Mouse (Mus musculus) midbrain, embryonic 16.5 days (tissue): ENCODE results near the gene Rilpl1. TPM values are rescaled to one million over a fixed set of nuclear protein-coding genes. Genes with fewer than 3 reads are reported as not detected.

Experiments used
- ATAC-seq: fragments of 200-750 bp; cut with Nextera tagmentation; 2 replicates; pipeline ENCODE4 v1.8.0; 2017; ENCODE audit warnings: moderate TSS enrichment
- H3K27ac ChIP-seq: fragments of 300-500 bp; sonication (generic); 2 replicates; pipeline ENCODE4 v1.5.1; 2014; ENCODE audit warnings: mild to moderate bottlenecking, low read length, mixed read lengths
- H3K27me3 ChIP-seq: fragments of 300-500 bp; sonication (generic); 2 replicates; pipeline ENCODE4 v1.6.1; 2014; ENCODE audit warnings: low read depth, low read length, mixed read lengths; ENCODE audit not compliant: control insufficient read depth, insufficient read depth
- H3K36me3 ChIP-seq: fragments of 300-500 bp; sonication (generic); 2 replicates; pipeline ENCODE4 v1.6.1; 2014; ENCODE audit warnings: mild to moderate bottlenecking, low read length, moderate library complexity, mixed read lengths; ENCODE audit not compliant: control insufficient read depth, insufficient read depth
- H3K4me1 ChIP-seq: fragments of 300-500 bp; sonication (generic); 2 replicates; pipeline ENCODE4 v1.6.1; 2014; ENCODE audit warnings: mild to moderate bottlenecking, low read length, mixed read lengths; ENCODE audit not compliant: control insufficient read depth, insufficient read depth
- H3K4me2 ChIP-seq: fragments of 300-500 bp; sonication (generic); 2 replicates; pipeline ENCODE4 v1.6.1; 2014; ENCODE audit warnings: mild to moderate bottlenecking, low read length, mixed read lengths
- H3K4me3 ChIP-seq: fragments of 300-500 bp; sonication (generic); 2 replicates; pipeline ENCODE4 v1.5.1; 2014; ENCODE audit warnings: low read depth, mild to moderate bottlenecking, low read length, moderate library complexity, mixed read lengths
- H3K9ac ChIP-seq: fragments of 300-500 bp; sonication (generic); 2 replicates; pipeline ENCODE4 v1.6.1; 2014; ENCODE audit warnings: low read depth, low read length, mixed read lengths
- H3K9me3 ChIP-seq: fragments of 300-500 bp; sonication (generic); replicated peaks from 2 replicates; pipeline ENCODE4 v1.6.1; 2014; ENCODE audit warnings: mild to moderate bottlenecking, low read length, mixed read lengths; ENCODE audit not compliant: control insufficient read depth, poor library complexity, severe bottlenecking
- WGBS: fragments of 180-500 bp; shearing (Covaris S2); extraction: QIAGEN DNeasy Blood & Tissue Kit; methylation state at CpG from one replicate; pipeline ENCODE4 v1.1.7; 2014; 5-methylcytosine and 5-hydroxymethylcytosine counted together
- polyA plus RNA-seq: library from polyadenylated mRNA; unstranded; fragments of >200 nt; fragmentation: Nextera tagmentation; extraction: Ambion mirVana; gene quantifications from 2 replicates; pipeline ENCODE4 v1.2.1, GENCODE M21; 2015

Gene Rilpl1
- polyA plus RNA-seq, 1 experiment from 2014 or later = 11.7 TPM

DNA sequence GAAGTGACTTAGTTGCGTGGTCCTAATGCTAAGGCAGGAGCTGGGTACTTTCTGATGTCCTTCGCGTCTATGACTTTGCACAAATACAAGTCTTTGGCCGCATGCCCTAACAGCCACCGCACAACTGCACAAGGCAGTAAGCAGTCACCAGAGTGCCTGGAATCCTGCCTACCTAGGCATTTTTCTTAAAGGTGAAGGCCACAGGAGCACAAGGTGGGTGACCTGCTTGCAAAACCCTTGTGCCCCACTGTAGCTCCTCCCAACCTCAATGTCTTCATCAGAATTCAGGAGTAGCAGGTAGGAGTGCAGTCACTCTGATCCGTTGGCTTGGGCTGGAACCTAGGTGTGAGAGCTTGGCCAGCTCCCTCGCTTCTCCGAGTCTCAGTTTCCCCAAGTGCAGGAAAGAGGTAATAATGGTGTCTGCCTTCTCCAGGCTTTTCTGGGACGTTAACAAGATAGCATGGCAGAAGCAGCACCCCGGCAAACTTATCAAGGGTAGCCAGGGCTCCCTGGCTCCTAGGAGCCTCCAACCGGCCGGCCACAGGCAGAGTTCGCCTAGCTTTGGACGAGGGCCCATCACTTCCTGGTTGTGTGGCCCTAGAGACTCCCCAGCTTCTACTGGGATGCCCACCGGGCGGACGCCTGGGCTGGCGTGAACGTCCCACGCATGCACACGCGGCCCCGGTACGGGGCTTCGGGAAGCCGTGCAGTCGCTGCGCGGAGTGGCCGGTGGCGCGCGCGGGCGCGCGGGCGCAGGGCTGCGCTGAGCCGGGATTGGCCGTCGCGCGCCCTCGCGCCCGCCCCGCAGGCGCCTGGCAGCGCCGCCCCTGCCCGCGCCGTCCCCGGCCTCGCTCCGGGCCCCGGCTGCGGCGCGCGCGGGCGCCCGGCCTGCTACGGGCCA lies 86.3 kb downstream of the Rilpl1 start:
- 6% methylated on average over 51 of the region's 66 CpGs for WGBS
- Histone ChIP-seq H3K4me3 (peak overlapping the region; percentile 92), H3K4me2 (peak overlapping the region; percentile 96), H3K9ac (peak overlapping the region; percentile 94), H3K36me3 (peaks cover 7% of the 10 kb centered on the region), H3K27ac (peak overlapping the region; percentile 78), H3K9me3 (no peaks in the 10 kb centered on the region), H3K27me3 (no peaks in the 10 kb centered on the region), H3K4me1 (peaks cover 24% of the 10 kb centered on the region)
- ATAC-seq = peak; percentile 95

DNA sequence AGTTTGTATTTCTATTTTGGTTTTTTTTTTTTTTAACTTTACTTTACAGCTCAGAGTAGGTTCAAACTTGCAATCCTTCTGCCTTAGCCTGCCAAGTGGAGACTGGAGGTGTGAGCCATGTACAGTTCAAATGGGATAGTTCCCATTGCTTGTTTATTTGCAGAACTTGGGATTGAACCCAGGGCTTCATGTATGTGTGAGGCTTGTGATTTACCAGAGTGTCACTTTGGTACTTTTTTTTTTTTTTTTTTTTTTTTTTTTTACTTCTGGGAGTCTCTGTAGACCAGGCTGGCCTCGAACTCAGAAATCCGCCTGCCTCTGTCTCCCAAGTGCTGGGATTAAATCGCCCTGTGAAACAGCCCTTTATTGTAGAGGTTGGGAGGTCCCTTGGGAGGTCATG lies 87.0 kb downstream of the Rilpl1 start:
- H3K27me3 ChIP-seq = no peaks in the 10 kb centered on the region
- no peak overlapping the region for H3K4me2 ChIP-seq
- no peak overlapping the region for H3K9ac ChIP-seq
- no peak for ATAC-seq
- no peaks in the 10 kb centered on the region for H3K9me3 ChIP-seq
- peaks cover 7% of the 10 kb centered on the region for H3K36me3 ChIP-seq
- H3K4me3 ChIP-seq = no peak overlapping the region
- H3K4me1 ChIP-seq = peaks cover 24% of the 10 kb centered on the region
- 71% methylated on average over 3 of the region's 3 CpGs for WGBS
- H3K27ac ChIP-seq = no peak overlapping the region

Other genes starting within 250 kb of the Rilpl1 start
- gene Mphosph9, start 203.4 kb downstream of the Rilpl1 start, polyA plus RNA-seq = 9.3 and 10.8 TPM in 2 replicates
- gene 2810006K23Rik, start 203.3 kb downstream of the Rilpl1 start, polyA plus RNA-seq = 10.5 and 11.1 TPM in 2 replicates
- gene Cdk2ap1, start 168.3 kb downstream of the Rilpl1 start, polyA plus RNA-seq = 40.4 and 53.6 TPM in 2 replicates
- 94.5 and 113 TPM in 2 replicates for gene Sbno1, start 105.4 kb downstream of the Rilpl1 start, polyA plus RNA-seq
- 12.3 and 15.4 TPM in 2 replicates for gene Kmt5a, start 91.5 kb downstream of the Rilpl1 start, polyA plus RNA-seq
- gene Rilpl2, start 53.0 kb downstream of the Rilpl1 start, polyA plus RNA-seq = 25.3 and 29.9 TPM in 2 replicates
- gene Snrnp35, start 48.3 kb downstream of the Rilpl1 start, polyA plus RNA-seq = 19.9 and 21.7 TPM in 2 replicates
- gene Tmed2, start 9.3 kb upstream of the Rilpl1 start, polyA plus RNA-seq = 340 and 348 TPM in 2 replicates
- 25.7 and 27.8 TPM in 2 replicates for gene Ddx55, start 21.5 kb upstream of the Rilpl1 start, polyA plus RNA-seq
- gene Eif2b1, start 47.7 kb upstream of the Rilpl1 start, polyA plus RNA-seq = 62.1 and 63.6 TPM in 2 replicates
- gene Gtf2h3, start 47.7 kb upstream of the Rilpl1 start, polyA plus RNA-seq = 46.6 and 48.6 TPM in 2 replicates
- gene Atp6v0a2, start 97.2 kb upstream of the Rilpl1 start, polyA plus RNA-seq = 32.0 and 33.1 TPM in 2 replicates
- 0.16 and 0.20 TPM in 2 replicates for gene Dnah10, start 193.7 kb upstream of the Rilpl1 start, polyA plus RNA-seq